Mouse (Mus musculus) midbrain, postnatal 0 days (tissue): ENCODE measurements at regions not wholly inside any gene's neighbourhood (a gene's known extent, or its start where the extent isn't known, plus 50 kb on each side); places are given as distances from the start of the nearest gene placed in this dataset.
A peak's percentile ranks its signal among the peaks of the same experiment; 100 is the strongest.

Source experiments
- ATAC-seq: fragments of 200-750 bp; cut with Nextera tagmentation; 2 replicates; pipeline ENCODE4 v1.8.0; 2017; ENCODE audit warnings: moderate number of reproducible peaks, mild to moderate bottlenecking, moderate TSS enrichment, moderate library complexity; ENCODE audit not compliant: low FRiP score
- DNase-seq: peaks from one replicate; pipeline ENCODE4 v3.0.0-alpha.2; 2015; ENCODE audit warnings: low spot score
- H3K27ac ChIP-seq: fragments of 300-500 bp; sonication (generic); 2 replicates; pipeline ENCODE4 v1.5.1; 2014; ENCODE audit warnings: low read depth, mild to moderate bottlenecking, low read length, mixed read lengths
- H3K27me3 ChIP-seq: fragments of 300-500 bp; sonication (generic); 2 replicates; pipeline ENCODE4 v1.6.1; 2014; ENCODE audit warnings: low read length, control low read depth, mixed read lengths; ENCODE audit not compliant: insufficient read depth
- H3K36me3 ChIP-seq: fragments of 300-500 bp; sonication (generic); 2 replicates; pipeline ENCODE4 v1.6.1; 2014; ENCODE audit warnings: low read length, control low read depth, mixed read lengths; ENCODE audit not compliant: insufficient read depth
- H3K4me1 ChIP-seq: fragments of 300-500 bp; sonication (generic); 2 replicates; pipeline ENCODE4 v1.6.1; 2014; ENCODE audit warnings: mild to moderate bottlenecking, control low read depth, antibody characterized with exemption, low read length, mixed read lengths; ENCODE audit not compliant: insufficient read depth
- H3K4me2 ChIP-seq: fragments of 300-500 bp; sonication (generic); 2 replicates; pipeline ENCODE4 v1.6.1; 2014; ENCODE audit warnings: low read depth, mild to moderate bottlenecking, low read length, mixed read lengths; ENCODE audit not compliant: poor library complexity, severe bottlenecking
- H3K4me3 ChIP-seq: fragments of 300-500 bp; sonication (generic); 2 replicates; pipeline ENCODE4 v1.5.1; 2014; ENCODE audit warnings: low read depth, mild to moderate bottlenecking, low read length, moderate library complexity
- H3K9ac ChIP-seq: fragments of 300-500 bp; sonication (generic); replicated peaks from 2 replicates; pipeline ENCODE4 v1.6.1; 2014; ENCODE audit warnings: mild to moderate bottlenecking, low read length, moderate library complexity, mixed read lengths; ENCODE audit not compliant: poor library complexity, severe bottlenecking
- H3K9me3 ChIP-seq: fragments of 300-500 bp; sonication (generic); 2 replicates; pipeline ENCODE4 v1.6.1; 2016; ENCODE audit warnings: low read length, control low read depth
- CTCF ChIP-seq: IDR thresholded peaks from 2 replicates; pipeline ENCODE4 v1.5.1; 2016; ENCODE audit warnings: antibody characterized with exemption, mild to moderate bottlenecking
- WGBS: fragments of 180-500 bp; shearing (Covaris S2); extraction: QIAGEN DNeasy Blood & Tissue Kit; methylation state at CpG from one replicate; pipeline ENCODE4 v1.1.7; 2014; 5-methylcytosine and 5-hydroxymethylcytosine counted together

GRCm38 (mm10) chr1:52302557-52302956 is 69.5 kb upstream of the Gls start:
- WGBS: 4% methylated on average over 6 of the region's 6 CpGs

GRCm38 (mm10) chr1:52301266-52301665 is 68.2 kb upstream of the Gls start:
- Histone ChIP-seq H3K4me1 (no peaks in the 10 kb centered on the region), H3K4me3 (no peak overlapping the region), H3K4me2 (no peak overlapping the region), H3K27me3 (no peaks in the 10 kb centered on the region), H3K27ac (no peak overlapping the region), H3K36me3 (no peaks in the 10 kb centered on the region), H3K9ac (no peak overlapping the region), H3K9me3 (no peaks in the 10 kb centered on the region)
- DNase-seq (no peak), ATAC-seq (no peak)
- 67% methylated on average over 2 of the region's 2 CpGs for WGBS
- peak; percentile 71 for TF ChIP-seq CTCF

More at GRCm38 (mm10) chr1:52302557-52302956, 69.5 kb upstream of the Gls start:
- H3K27ac ChIP-seq: no peak overlapping the region
- ATAC-seq (0 out of 2 replicates have a peak, but pooled peaks have one; percentile 50), DNase-seq (peak; percentile 80)
- H3K9ac ChIP-seq: no peak overlapping the region
- no peaks in the 10 kb centered on the region for H3K4me1 ChIP-seq
- no peaks in the 10 kb centered on the region for H3K9me3 ChIP-seq
- H3K4me3 ChIP-seq: no peak overlapping the region
- peak; percentile 76 for TF ChIP-seq CTCF
- H3K4me2 ChIP-seq: no peak overlapping the region
- no peaks in the 10 kb centered on the region for H3K36me3 ChIP-seq
- H3K27me3 ChIP-seq: no peaks in the 10 kb centered on the region

- H3K4me2 ChIP-seq: no peak overlapping the region
- peak; percentile 91 for TF ChIP-seq CTCF
- no peaks in the 10 kb centered on the region for H3K4me1 ChIP-seq
- H3K4me3 ChIP-seq: no peak overlapping the region
- no peak overlapping the region for H3K9ac ChIP-seq
- ATAC-seq: peak; percentile 78
- WGBS: 64% methylated on average over 7 of the region's 7 CpGs
- H3K27ac ChIP-seq: no peak overlapping the region
- no peaks in the 10 kb centered on the region for H3K27me3 ChIP-seq
- H3K36me3 ChIP-seq: no peaks in the 10 kb centered on the region
- H3K9me3 ChIP-seq: no peaks in the 10 kb centered on the region
- peak; percentile 59 for DNase-seq
These were observed 66.5 kb upstream of the Gls start for GRCm38 (mm10) chr1:52299559-52299958.

- H3K27ac ChIP-seq: no peak overlapping the region
- ATAC-seq (no peak), DNase-seq (no peak)
- H3K9me3 ChIP-seq: no peaks in the 10 kb centered on the region
- 87% methylated on average over 5 of the region's 5 CpGs for WGBS
- H3K4me3 ChIP-seq: no peak overlapping the region
- H3K4me1 ChIP-seq: no peaks in the 10 kb centered on the region
- H3K36me3 ChIP-seq: no peaks in the 10 kb centered on the region
- no peaks in the 10 kb centered on the region for H3K27me3 ChIP-seq
- TF ChIP-seq CTCF: no peak
- no peak overlapping the region for H3K4me2 ChIP-seq
- H3K9ac ChIP-seq: no peak overlapping the region
These were observed 65.3 kb upstream of the Gls start for GRCm38 (mm10) chr1:52298336-52298735.

GRCm38 (mm10) chr1:52296178-52296577 is 63.1 kb upstream of the Gls start:
- no peak for DNase-seq

GRCm38 (mm10) chr1:52294521-52294920 is 61.5 kb upstream of the Gls start:
- no peaks in the 10 kb centered on the region for H3K36me3 ChIP-seq
- no peak overlapping the region for H3K4me3 ChIP-seq
- DNase-seq (no peak), ATAC-seq (no peak)
- no peak overlapping the region for H3K27ac ChIP-seq
- no peaks in the 10 kb centered on the region for H3K27me3 ChIP-seq
- no peaks in the 10 kb centered on the region for H3K9me3 ChIP-seq
- no peak overlapping the region for H3K9ac ChIP-seq
- H3K4me2 ChIP-seq: no peak overlapping the region
- no peak for TF ChIP-seq CTCF
- no peaks in the 10 kb centered on the region for H3K4me1 ChIP-seq
- WGBS: 80% methylated on average over 2 of the region's 2 CpGs

More at GRCm38 (mm10) chr1:52296178-52296577, 63.1 kb upstream of the Gls start:
- no peaks in the 10 kb centered on the region for H3K36me3 ChIP-seq
- no peak overlapping the region for H3K4me2 ChIP-seq
- TF ChIP-seq CTCF: no peak
- H3K27ac ChIP-seq: no peak overlapping the region
- no peak overlapping the region for H3K4me3 ChIP-seq
- no peak for ATAC-seq
- H3K27me3 ChIP-seq: no peaks in the 10 kb centered on the region
- WGBS: 57% methylated on average over 2 of the region's 2 CpGs
- H3K4me1 ChIP-seq: no peaks in the 10 kb centered on the region
- no peaks in the 10 kb centered on the region for H3K9me3 ChIP-seq
- H3K9ac ChIP-seq: no peak overlapping the region
